Mouse (Mus musculus) mouse trophoblast stem cell (cell line): ENCODE data around the gene Zmat3.

Experiments
- in situ Hi-C, 2 experiments: fragments of 300-500 bp; cut with MseI, MboI; formaldehyde crosslinking; loops; 2 replicates in 1 of 2; 3 replicates in 1 of 2; pipeline ENCODE4 v1.15.1; 2025

Zmat3 gene

DNA sequence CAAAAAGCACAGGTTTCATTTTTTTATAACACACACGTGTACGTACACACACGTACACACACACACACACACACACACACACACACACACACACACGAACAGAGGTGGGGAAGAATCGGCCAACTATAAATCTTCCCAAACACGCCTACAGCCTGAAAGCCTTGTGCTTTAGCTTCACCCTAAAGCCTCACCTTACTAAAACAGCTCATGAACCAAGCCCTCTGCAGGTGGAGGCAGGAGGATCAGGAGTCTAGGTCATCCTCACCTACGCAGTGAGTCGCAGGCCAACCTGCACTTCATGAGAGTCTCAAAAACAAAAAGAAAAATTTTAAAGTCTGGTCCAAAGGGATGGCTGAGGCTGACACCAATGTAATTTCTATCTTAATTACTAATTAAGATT is 6.7 kb upstream of the Zmat3 start:
- in situ Hi-C loops, result no loop called here

DNA sequence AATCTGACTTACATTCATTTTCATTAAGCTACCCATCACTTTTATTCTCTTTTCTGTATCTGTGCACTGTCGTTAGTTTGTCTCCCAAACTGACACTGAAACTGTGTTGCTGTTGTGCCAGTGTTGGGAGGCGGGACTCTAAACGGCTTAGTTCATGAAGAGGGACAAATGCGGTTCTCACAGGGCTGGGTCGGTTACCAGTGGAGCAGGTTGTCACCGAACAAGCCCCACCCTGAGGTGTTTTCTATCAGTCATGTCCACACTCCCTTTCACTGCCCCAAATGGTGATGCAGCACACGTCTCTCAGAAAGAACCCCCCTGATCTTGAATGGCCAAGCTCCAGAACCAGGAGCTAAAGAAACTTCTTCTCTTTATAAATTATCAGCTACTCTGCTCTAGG is 6.1 kb upstream of the Zmat3 start:
- in situ Hi-C loops, result no loop called here

DNA sequence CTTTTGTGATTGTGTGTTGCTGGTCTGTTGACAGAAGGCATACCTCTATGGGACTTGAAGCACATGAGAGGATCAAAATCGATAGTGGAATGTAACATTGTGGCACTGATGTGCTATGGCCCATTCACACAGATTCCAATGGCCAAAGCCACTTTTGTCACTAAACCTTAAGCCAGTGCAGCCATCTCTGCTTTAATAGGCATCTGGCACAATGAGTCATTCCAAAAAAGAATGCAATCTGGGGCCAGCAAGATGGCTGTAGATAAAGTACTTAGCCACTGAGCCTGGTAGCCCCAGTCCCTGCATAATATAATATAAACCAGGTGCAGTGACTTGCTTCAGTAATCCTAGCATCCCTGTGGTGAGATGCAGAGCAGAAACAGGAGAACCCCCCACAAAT is 1.7 kb upstream of the Zmat3 start:
- in situ Hi-C loops, result no loop called here

DNA sequence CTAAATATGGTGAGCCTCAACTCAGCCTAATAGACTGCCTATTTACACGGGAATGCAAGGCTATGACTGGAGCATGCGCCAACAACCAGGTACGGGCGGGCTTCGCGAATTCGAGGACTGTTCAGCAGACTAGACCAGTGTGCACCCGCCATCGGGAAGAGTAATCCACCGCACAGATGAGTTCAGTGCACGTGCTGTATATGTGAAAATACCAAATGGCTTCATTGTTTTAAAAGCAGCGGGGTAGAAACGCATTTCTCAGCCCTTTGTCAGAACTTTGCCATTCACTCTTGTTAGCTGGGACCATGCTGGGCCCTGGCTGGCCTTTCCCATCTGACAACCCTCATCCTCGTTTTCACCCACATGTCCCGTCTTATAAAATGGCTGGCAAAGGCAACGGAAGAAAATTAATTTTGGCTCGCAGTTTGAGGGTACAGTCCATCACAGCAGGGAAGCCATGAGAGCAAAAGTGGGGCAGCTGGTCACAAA is 476 bp upstream of the Zmat3 start:
- in situ Hi-C loops, result no loop called here

DNA sequence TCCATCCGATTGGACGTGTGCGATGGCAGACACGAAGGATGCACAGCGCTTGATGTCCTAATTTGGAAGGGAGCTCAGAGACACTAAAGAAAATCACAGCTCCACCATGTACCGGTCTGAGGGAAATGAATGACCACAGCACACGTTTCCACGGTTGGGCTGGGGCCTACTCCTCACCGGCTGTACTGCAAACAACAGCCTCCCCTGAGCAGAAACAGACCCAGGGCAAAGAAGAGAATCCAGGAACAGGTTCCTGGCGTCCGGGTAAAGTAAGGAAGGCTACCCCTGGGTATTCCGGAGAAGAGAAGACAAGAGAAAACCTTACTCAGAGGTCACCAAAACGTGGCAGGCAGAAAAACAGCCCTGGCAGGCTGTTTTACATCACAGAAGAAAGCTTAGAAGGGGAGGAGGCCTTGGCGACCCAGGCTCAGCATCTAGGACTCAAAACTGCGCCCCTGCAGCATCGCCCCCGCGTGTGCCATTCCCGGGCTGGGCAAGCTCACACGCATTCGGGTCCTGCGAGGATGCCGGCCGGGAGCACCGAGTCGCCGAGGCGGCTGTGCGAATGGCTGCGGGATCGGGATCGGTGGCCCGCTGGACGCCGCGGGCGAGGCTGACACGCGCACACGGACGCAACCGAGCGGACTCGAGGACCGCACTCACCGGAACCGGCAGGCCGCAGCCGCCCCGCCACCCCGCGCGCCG is 821 bp downstream of the Zmat3 start:
- in situ Hi-C loops, result no loop called here

DNA sequence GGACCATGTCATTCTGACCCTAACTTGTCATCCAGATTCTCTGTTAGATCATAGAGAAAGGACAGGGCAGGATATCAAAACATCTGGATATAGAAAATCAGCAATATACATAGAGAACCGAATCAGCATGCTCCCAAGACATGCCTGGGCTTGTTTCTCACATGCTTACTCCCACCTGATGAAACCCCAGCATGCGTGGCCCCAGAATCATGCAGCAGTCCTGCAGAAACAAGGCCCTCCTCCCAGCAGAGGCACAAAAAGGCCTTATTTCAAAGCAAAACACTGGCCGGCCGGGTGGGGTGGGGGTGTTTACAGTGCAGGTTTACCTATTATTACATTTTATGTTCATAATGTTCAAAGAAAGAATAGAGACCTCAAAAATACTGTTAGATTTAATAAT is 1.6 kb downstream of the Zmat3 start:
- in situ Hi-C loops, result no loop called here

DNA sequence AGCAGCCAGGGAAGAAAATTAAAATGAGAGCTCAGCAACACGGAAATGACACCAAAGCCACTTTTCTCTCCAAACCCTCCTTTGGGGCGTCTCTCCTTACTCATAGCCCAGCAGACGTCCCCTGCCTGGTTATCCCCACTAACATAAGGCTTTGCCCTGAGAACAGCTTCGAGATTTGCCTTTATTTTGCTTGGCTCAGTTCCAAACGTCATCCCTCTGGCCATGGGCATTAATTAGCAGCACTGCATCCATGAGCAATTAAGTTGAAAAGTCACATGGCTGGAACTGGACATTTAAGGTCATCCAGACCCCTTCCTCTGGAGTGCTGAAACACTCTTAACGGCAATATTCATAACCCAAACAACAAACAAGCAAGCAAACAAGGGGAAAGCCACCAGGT is 4.6 kb downstream of the Zmat3 start:
- in situ Hi-C loops, result no loop called here

DNA sequence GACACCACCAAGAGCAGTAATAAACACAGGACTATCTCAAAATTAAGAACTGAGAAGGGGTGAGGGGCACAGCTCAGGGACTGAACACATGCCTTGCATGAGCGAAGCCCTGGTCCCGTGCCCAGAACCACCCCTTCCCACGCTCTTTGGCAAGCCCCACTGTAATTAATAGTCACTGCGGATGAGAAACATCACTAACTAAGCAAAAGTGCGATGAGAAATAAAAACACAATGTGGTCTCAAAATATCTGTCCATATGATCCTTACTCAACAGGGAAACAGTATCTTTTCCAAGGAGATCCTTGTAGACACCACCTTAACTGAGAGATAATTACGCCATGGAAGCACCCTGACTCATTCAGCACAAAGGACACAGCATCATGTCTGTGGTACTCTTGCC is 17.9 kb downstream of the Zmat3 start:
- in situ Hi-C loops, result no loop called here

DNA sequence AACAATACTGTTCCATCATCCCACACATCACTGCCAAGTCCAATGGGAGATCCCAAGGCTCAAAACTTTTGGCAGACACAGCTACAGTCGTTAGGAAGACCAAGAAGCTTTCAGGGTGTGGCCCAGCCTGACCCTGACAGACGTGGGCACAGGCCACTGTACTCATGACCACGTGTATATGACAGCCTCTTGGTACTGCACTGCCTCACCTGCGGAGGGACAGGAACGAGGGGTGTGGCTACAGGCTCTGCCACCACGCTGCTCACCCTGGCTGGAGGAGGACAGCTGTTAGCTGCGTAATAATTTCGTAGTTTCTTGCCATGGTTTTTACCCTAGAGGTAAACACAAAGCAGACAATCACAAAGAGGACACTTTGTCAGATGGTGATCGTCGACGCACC is 20.6 kb downstream of the Zmat3 start:
- in situ Hi-C loops, result no loop called here

DNA sequence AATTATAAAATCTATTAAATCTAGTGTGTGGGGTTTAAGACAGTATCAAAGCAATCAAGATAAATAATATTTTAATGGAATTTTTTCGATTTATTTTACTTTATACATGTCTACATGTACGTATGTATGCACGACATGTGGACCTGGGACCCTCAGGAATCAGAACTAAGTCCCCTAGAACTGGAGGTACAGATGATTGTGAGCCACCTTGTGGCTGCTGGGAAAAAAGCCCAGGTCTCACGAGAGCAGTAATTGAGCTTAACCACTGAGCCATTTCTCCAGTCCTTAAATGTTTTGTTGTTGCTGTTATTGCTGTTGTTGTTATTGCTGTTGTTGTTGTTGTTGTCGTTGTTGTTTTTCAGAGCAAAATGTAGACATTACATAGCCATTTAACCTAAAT is 21.0 kb downstream of the Zmat3 start:
- in situ Hi-C loops, result no loop called here

DNA sequence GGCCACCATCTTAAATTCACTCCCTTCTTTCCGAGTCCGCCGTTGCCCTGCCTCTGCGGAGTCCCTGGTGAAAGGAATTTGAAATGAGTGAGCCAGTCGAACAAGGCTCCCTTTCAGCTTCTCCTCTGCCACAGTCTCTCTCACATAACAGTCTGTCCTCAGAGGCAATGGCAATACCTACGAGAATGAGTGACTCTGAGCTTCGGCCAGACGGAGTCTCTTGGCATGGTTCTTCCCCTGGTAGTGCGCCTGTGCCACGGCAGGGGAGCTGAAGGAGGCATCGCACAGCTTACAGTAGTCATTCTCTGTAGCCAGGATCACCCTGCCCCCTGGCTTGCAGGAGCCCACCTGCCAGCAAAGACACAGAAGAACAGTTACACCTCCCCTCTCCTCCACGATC is 22.4 kb downstream of the Zmat3 start:
- in situ Hi-C loops, result no loop called here

DNA sequence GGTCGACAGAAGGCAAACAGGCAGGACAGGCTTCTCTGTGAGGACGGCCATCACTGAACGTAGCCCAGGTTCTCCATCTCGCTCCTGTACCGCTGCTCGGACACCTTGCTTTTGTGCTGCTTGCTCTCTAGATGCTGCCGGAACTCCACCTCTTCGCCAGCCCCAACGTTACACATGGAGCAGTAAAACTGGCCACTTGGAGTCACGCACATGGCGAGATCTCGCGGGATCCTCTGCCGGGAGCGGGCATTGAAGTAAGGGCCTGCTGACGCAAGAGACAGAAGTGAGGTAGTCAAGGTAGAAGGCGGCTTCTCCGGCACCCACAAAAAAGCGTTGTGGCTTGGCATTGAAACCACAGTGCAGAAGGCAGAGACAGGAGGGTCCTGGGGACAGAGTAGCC is 24.4 kb downstream of the Zmat3 start:
- in situ Hi-C loops, result no loop called here

DNA sequence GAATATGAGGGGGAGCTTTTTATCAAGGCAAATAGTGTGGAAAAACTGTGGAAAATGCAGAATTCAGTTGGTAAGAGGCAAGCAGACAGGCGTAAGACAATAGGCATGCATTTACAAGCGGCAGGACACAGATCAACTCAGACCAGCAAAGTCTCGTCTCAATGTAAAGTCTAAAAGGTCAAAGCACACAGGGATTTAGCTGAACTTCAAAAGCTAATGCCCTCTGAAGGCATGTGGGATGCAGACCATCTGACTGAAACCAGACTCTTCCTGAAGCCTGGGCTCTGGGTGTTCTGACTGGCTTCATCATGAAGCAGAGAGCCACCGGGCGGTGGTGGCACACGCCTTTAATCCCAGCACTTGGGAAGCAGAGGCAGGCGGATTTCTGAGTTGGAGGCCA is 27.6 kb downstream of the Zmat3 start:
- in situ Hi-C loops, result no loop called here

DNA sequence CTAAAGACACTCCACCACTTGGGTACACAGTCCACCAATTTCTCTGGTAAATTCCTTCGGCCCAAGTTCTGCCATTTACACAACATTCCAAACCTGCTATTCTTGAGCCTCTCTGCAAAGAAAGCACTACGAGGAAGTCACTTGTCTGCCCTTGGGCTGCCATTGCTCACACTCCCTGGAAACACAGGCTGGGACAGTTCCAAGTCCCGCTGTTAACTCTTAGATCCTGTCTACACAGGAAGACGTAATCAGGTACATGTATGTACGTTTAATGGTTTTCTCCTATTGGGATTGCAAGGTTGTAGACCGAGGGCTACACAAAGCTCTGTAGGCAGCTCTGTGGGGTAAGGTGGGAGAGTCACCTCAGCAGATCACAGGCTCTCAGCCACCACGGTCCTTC is 28.0 kb downstream of the Zmat3 start:
- in situ Hi-C loops, result no loop called here

DNA sequence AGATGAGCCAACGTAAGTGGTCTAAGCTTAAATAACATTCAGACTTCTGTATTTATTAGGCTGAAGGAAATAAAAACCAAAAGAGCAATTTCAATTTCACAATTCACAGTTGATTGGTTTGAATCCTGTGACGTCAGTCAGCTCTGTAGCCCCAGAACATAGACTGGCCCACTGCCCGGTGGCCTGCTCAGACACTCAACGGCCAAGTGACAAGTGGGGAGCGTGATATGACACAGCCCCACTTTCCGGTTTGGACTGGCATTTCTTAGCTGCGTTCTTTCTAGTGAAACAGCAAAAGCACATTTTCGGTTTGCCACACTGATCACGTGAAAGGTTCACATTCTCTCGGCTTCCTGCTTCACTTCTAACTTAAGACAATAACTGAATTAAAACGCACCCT is 30.9 kb downstream of the Zmat3 start:
- in situ Hi-C loops, result no loop called here

DNA sequence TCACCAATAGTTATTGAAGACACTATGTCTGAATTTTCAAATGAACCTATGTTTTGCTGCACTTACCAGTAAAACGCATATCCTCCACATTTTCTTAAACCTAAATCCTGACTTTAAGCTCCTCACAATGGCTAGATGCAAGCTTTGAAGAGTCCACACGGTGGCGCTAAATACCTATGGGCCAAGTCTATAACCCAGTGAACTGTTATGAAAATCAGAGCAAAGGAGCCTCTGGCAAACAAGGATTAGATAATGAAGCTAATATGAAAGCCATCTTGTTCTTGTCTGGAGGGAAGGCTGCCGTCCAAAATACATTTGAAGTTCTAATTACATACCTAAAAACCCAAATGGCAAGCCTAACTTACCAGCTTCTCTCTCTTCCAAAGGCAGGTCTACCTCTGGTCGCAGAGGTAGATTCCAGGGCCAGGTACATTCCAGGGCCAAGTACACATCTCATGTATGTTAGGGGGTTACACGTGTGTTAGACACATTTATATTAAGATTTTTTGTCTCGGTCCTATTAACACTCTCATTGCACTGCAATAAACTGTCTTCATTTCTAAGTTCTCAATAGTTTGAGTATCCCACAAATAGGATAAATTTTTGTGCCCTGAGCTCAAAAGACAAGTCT is 32.2 kb downstream of the Zmat3 start:
- in situ Hi-C loops, result no loop called here

DNA sequence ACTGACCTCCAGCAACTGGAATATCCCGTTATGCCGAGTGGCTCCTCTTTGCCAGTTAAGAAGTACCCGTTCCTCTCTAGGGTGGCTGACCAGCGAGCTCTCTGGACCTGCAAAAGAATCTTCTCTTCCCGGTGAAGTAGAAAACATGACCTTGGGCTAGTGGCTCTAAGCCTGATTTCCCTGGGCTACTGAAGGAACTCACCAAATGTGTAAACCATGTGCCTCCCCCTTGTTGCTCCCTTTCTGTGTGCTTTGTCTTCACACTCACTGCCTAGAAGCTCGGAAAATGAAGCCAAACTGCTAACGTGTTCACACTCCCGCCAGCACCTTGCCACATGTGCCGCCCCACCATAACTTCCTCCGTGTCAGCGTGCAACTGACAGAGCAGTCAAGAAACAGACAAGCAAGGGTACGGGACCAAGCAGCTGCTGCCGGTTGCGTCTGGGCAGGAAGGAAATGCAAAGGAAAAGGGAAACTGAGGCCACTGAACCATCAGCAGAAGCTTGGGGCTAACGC is 47.9 kb downstream of the Zmat3 start:
- in situ Hi-C loops, result loop anchor here in 1 of 2 experiments (10.0 kb wide), 1 partner anchor 533 kb away; no protein-coding TSS in a partner anchor

DNA sequence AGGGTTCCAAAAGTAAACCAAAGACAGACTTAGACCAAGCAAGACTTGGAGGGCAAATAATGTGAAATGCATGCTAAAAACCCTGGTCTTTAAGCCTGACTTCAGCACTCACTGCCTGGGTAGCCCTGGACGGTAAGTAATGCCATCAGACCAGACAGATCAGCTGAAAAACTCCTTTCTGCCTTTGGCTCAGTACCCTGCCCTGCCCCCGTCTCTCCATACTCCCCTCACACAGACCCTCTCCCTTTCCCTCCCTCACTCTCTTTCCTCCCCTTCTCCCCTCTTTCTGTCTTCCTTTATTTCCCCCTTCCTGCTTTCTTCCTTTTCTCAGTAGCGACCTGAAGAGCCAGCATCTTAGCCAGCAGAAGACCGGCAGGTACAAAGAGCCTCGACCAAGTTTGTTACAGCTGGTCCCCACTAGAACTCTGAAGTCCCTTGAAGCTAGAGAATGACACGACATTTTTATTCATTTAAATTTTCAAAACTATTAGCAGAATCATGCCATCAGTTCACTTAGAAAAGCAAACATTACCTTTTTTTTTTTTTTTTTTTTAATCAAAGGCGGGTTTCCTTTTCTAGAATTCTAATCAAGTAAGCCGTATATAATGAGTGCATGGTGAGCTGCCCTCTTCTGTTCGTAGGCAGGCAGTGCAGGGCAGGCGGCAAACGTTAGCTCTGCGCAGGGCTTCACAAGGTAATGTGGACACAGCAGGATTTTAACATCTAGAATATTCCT is 48.5 kb downstream of the Zmat3 start:
- in situ Hi-C loops, result loop anchor here in 1 of 2 experiments (10.0 kb wide), 1 partner anchor 533 kb away; no protein-coding TSS in a partner anchor

DNA sequence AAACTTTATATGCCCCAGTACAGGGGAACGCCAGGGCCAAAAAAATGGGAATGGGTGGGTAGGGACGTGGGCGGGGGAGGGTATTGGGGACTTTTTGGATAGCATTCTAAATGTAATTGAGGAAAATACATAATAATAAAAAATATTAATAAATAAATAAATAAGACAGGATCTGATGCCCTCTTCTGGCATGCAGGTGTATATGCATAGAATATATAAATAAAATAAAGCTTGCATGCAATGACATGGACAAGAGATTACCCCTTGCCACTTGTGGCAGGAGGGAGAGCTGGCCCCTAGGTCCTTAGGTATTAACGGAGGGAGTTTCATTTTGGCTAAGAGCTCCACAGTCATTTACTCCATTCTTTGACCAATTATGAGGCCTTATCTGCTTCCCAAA is 51.1 kb downstream of the Zmat3 start:
- in situ Hi-C loops, result loop anchor here in 1 of 2 experiments (10.0 kb wide), 1 partner anchor 530 kb away; no protein-coding TSS in a partner anchor

DNA sequence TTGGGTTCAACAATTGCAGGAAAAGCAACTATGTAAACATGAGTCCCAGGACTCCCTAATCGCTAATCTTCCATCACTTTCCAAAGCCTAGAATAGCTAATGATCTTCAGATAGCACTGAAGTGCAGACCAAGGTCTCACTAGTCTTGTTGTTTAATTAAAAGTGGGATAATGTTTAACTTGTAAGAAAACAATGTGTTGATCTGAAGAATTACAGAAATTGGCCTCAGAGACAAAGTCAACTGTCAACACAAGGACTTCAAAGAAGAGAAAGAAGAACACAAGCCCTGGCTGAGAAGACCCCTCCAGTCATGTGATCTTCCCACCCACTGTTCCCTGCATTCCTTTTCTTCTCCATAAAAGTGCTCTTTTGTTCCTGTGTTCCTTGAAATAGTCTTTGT is 61.6 kb downstream of the Zmat3 start:
- in situ Hi-C loops, result no loop called here

DNA sequence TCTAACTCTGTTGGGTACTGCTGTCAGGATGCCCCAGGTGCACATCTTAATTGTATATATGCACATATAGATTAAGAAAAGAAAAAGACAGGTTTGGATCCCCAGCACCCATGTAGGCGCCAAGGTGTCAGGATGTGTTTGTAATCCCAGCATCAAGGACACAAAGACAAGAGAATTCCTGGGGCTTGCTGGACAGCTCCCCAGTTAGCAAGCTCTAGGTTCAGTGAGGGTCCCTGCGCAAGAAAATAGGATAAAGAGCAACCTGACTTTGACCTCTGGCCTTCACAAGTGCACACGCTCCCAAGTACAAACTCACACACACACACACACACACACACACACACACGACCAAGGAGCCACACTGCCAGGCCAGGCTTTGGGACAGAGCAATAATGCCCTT is 73.8 kb downstream of the Zmat3 start:
- in situ Hi-C loops, result loop anchor here in 1 of 2 experiments (10.0 kb wide), 1 partner anchor 497 kb away; no protein-coding TSS in a partner anchor
